ENCODE assay signal across 8 mouse cellular contexts in genomic region chr10:110927491-110927890, GRCm38 (mm10). TPM values are rescaled to one million over a fixed set of nuclear protein-coding genes. Genes with fewer than 3 reads are reported as not detected.
DNase-seq lines count a peak whose midpoint lies in the region; ATAC-seq lines count a peak whose summit lies in the region.

No protein-coding gene starts in this region.

- no peak overlapping the region for H3K9ac ChIP-seq in kidney, embryonic 16.5 days (replicated peaks; ENCODE audit: low read length)
- H3K9ac ChIP-seq in midbrain, embryonic 15.5 days: no peak overlapping the region

- 51% methylated on average over 11 of the region's 11 CpGs for WGBS in kidney, embryonic 16.5 days
- whole genome bisulfite sequencing in midbrain, embryonic 15.5 days: 82% methylated on average over 11 of the region's 11 CpGs

- no peak overlapping the region for H3K4me2 ChIP-seq in kidney, embryonic 16.5 days (replicated peaks; ENCODE audit: low read depth, low read length)
- H3K4me2 ChIP-seq in midbrain, embryonic 15.5 days: no peak overlapping the region

- H3K27ac ChIP-seq in kidney, embryonic 16.5 days (ENCODE audit: low read length): 0 out of 2 replicates have a peak overlapping the region, but pooled peaks have one; percentile 4
- no peak overlapping the region for H3K27ac ChIP-seq in midbrain, embryonic 15.5 days

- H3K4me1 ChIP-seq in kidney, embryonic 16.5 days (ENCODE audit: insufficient read depth, low read length): peaks cover 47% of the 10 kb centered on the region
- peaks cover 20% of the 10 kb centered on the region for H3K4me1 ChIP-seq in midbrain, embryonic 15.5 days

- intact Hi-C loops in heart, postnatal 36 days (cut with DNase I): no loop called here

- no peak for DNase-seq in kidney, adult 18-20 months
- peak; percentile 68 for DNase-seq in R1 (ENCODE audit: low read depth, low spot score)
- peak; percentile 76 to 77 for DNase-seq in cerebellum, postnatal 14 days
- peak; percentile 47 to 54 for DNase-seq in heart, postnatal 36 days
- DNase-seq in right cerebral cortex, postnatal 14 days: no peak

- H3K27me3 ChIP-seq in kidney, embryonic 16.5 days (ENCODE audit: insufficient read depth, low read length): no peaks in the 10 kb centered on the region
- H3K27me3 ChIP-seq in midbrain, embryonic 15.5 days (replicated peaks): no peaks in the 10 kb centered on the region

- H3K9me3 ChIP-seq in kidney, embryonic 16.5 days (ENCODE audit: low read length): no peaks in the 10 kb centered on the region
- H3K9me3 ChIP-seq in midbrain, embryonic 15.5 days: no peaks in the 10 kb centered on the region

- H3K4me3 ChIP-seq in kidney, embryonic 16.5 days (ENCODE audit: low read length): no peak overlapping the region
- no peak overlapping the region for H3K4me3 ChIP-seq in midbrain, embryonic 15.5 days

- ATAC-seq in kidney, embryonic 16.5 days (ENCODE audit: low FRiP score, low TSS enrichment): peak; percentile 29; the same call in 1 of the 2 replicates
- ATAC-seq in midbrain, embryonic 15.5 days (replicated peaks): no peak
- ATAC-seq in megakaryocyte-erythroid progenitor cell, adult 5-6 weeks (replicated peaks; ENCODE audit: low FRiP score, low TSS enrichment, poor library complexity, severe bottlenecking): no peak

- no peaks in the 10 kb centered on the region for H3K36me3 ChIP-seq in kidney, embryonic 16.5 days (ENCODE audit: insufficient read depth, low read length)
- H3K36me3 ChIP-seq in midbrain, embryonic 15.5 days (replicated peaks): no peaks in the 10 kb centered on the region

RNA-seq across cellular contexts. Expression of gene Csrp2, which starts 7.9 kb away (rescaled TPM):
- 210 and 244 TPM in 2 replicates for polyA plus RNA-seq in kidney, embryonic 16.5 days (2015; fragmentation: Nextera tagmentation; extraction: Ambion mirVana)
- 10 to 100 TPM; 42.2 to 47.9 TPM for total RNA-seq in heart, postnatal 36 days (2021)
- 109 and 111 TPM in 2 replicates for polyA plus RNA-seq in midbrain, embryonic 15.5 days (2015; fragmentation: Nextera tagmentation; extraction: Ambion mirVana)
- not detected in 2 replicates for total RNA-seq in megakaryocyte-erythroid progenitor cell, adult 5-6 weeks (2014; fragmentation: Nextera tagmentation)
- total RNA-seq in megakaryocyte-erythroid progenitor cell, adult 5-6 weeks (2017): 7.3 and 8.8 TPM in 2 replicates

Comparison
In these comparisons a context has a peak if more than half of its experiments do, and no peak if none do; other contexts are left out.
1. DNase-seq: peak in R1 (single experiment), cerebellum, postnatal 14 days (2 of 2) and heart, postnatal 36 days (2 of 2); none in kidney, adult 18-20 months (single experiment) and right cerebral cortex, postnatal 14 days (single experiment).
2. RNA of gene Csrp2, which starts 7.9 kb away (total RNA-seq): 42.2 to 47.9 TPM in heart, postnatal 36 days; 7.3 to 8.8 TPM in megakaryocyte-erythroid progenitor cell, adult 5-6 weeks; every median in the first group is over 4 times any median in the second.